Mouse (Mus musculus) hindbrain, postnatal 0 days (tissue): ENCODE measurements around the gene Pan3. TPM values are rescaled to one million over a fixed set of nuclear protein-coding genes. Genes with fewer than 3 reads are reported as not detected.

Experiments used
- ATAC-seq: fragments of 200-750 bp; cut with Nextera tagmentation; 2 replicates; pipeline ENCODE4 v1.8.0; 2017; ENCODE audit warnings: mild to moderate bottlenecking, moderate TSS enrichment, moderate library complexity
- DNase-seq: peaks from one replicate; pipeline ENCODE4 v3.0.0-alpha.2; 2015; ENCODE audit warnings: low spot score
- H3K27ac ChIP-seq: fragments of 300-500 bp; sonication (generic); 2 replicates; pipeline ENCODE4 v1.5.1; 2014; ENCODE audit warnings: mild to moderate bottlenecking
- H3K27me3 ChIP-seq: fragments of 300-500 bp; sonication (generic); 2 replicates; pipeline ENCODE4 v1.6.1; 2014; ENCODE audit warnings: low read length, mixed read lengths; ENCODE audit not compliant: insufficient read depth
- H3K36me3 ChIP-seq: fragments of 300-500 bp; sonication (generic); 2 replicates; pipeline ENCODE4 v1.6.1; 2014; ENCODE audit warnings: low read length, mixed read lengths; ENCODE audit not compliant: insufficient read depth
- H3K4me1 ChIP-seq: fragments of 300-500 bp; sonication (generic); 2 replicates; pipeline ENCODE4 v1.6.1; 2014; ENCODE audit warnings: antibody characterized with exemption, low read length, mixed read lengths; ENCODE audit not compliant: insufficient read depth
- H3K4me2 ChIP-seq: fragments of 300-500 bp; sonication (generic); 2 replicates; pipeline ENCODE4 v1.6.1; 2014; ENCODE audit warnings: low read depth, mild to moderate bottlenecking, low read length, moderate library complexity, mixed read lengths
- H3K4me3 ChIP-seq: fragments of 300-500 bp; sonication (generic); 2 replicates; pipeline ENCODE4 v1.5.1; 2014; ENCODE audit warnings: low read length
- H3K9ac ChIP-seq: fragments of 300-500 bp; sonication (generic); replicated peaks from 2 replicates; pipeline ENCODE4 v1.6.1; 2014; ENCODE audit warnings: mild to moderate bottlenecking, low read length, moderate library complexity, mixed read lengths
- H3K9me3 ChIP-seq: fragments of 300-500 bp; sonication (generic); 2 replicates; pipeline ENCODE4 v1.6.1; 2016; ENCODE audit warnings: low read length, mixed read lengths
- CTCF ChIP-seq: IDR thresholded peaks from 2 replicates; pipeline ENCODE4 v1.5.1; 2016; ENCODE audit warnings: antibody characterized with exemption, control low read depth, low read depth
- WGBS: fragments of 180-500 bp; shearing (Covaris S2); extraction: QIAGEN DNeasy Blood & Tissue Kit; methylation state at CpG from one replicate; pipeline ENCODE4 v1.1.7; 2014; 5-methylcytosine and 5-hydroxymethylcytosine counted together
- polyA plus RNA-seq: library from polyadenylated mRNA; unstranded; fragments of >200 nt; fragmentation: Nextera tagmentation; extraction: Ambion mirVana; gene quantifications from 2 replicates; pipeline ENCODE4 v1.2.1, GENCODE M21; 2015
- total RNA-seq: library from RNA; depleted of rRNA; stranded (reverse); fragments of >200 nt; gene quantifications from 2 replicates; pipeline ENCODE4 v1.2.3, GENCODE M21; 2014

Gene Pan3
- total and polyA plus RNA-seq, 2 experiments from 2014 or later: 53.9 to 80.5 TPM

DNA sequence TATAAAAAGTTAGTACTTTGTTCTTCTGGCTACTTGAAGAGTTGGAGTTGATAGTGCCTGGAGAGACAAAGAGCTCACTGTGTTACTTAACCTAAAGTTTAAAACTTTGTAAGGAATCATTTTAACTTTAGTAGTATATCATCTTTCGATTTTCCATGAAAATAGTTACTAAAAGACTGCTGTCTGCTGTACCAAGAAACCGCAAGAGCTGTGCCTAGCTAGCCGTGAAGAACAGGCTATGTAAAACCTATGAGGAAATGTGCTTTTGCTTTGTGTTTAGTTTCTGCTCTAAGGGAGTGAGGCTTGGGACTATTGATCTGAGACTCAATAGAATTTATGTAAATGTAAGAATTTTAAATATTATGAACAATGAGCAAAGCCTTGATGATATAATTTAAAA, 43.9 kb downstream of the Pan3 start:
- TF ChIP-seq CTCF: no peak
- Histone ChIP-seq H3K4me1 (no peaks in the 10 kb centered on the region), H3K9me3 (no peaks in the 10 kb centered on the region), H3K27me3 (no peaks in the 10 kb centered on the region), H3K4me2 (no peak overlapping the region), H3K9ac (no peak overlapping the region), H3K36me3 (no peaks in the 10 kb centered on the region), H3K27ac (no peak overlapping the region), H3K4me3 (no peak overlapping the region)
- no peak for DNase-seq
- 92% methylated on average over 3 of the region's 3 CpGs for WGBS
- no peak for ATAC-seq

DNA sequence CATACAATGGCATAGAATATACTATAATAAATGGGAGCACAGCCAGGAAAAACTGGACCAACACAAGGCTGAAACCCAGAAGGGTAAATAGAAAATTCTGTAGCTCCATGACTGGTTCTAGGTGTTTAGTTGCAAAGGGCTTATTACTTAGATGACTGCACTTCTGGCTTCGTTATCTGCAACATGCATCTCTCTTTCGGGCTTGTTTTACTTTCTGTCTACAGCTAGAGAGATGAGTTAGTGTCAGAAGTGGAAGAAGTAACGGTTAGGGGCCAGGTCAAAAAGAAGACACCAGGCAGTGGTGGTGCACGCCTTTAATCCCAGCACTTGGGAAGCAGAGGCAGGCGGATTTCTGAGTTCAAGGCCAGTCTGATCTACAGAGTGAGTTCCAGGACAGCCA, 46.1 kb downstream of the Pan3 start:
- Histone ChIP-seq H3K9me3 (no peaks in the 10 kb centered on the region), H3K27me3 (no peaks in the 10 kb centered on the region), H3K9ac (no peak overlapping the region), H3K4me1 (no peaks in the 10 kb centered on the region), H3K27ac (no peak overlapping the region), H3K36me3 (no peaks in the 10 kb centered on the region), H3K4me3 (no peak overlapping the region), H3K4me2 (no peak overlapping the region)
- DNase-seq (no peak), ATAC-seq (no peak)
- TF ChIP-seq CTCF: no peak
- WGBS: 84% methylated on average over 5 of the region's 5 CpGs

DNA sequence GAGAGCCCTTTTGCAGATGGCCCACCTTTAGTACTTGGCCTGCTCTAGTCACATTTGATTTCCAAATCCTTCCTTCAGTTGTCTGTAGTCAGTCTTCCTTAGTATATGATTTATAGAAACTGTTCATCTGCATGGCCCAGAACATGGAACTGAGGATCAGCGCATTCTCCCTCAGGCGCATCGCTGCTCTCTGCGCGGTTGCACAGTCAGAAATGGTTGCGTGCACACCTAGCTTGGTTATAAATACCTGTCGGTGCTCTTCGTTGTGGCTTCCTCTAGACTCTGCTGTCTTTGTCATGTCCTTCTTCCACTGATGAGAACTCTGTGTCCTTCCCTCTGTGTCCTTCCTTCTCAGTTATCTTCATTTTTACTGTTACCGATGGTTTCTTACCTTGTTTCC, 47.1 kb downstream of the Pan3 start:
- DNase-seq (no peak), ATAC-seq (no peak)
- Histone ChIP-seq H3K27ac (no peak overlapping the region), H3K4me3 (no peak overlapping the region), H3K36me3 (no peaks in the 10 kb centered on the region), H3K27me3 (no peaks in the 10 kb centered on the region), H3K9me3 (no peaks in the 10 kb centered on the region), H3K4me1 (no peaks in the 10 kb centered on the region), H3K9ac (no peak overlapping the region), H3K4me2 (no peak overlapping the region)
- 96% methylated on average over 9 of the region's 9 CpGs for WGBS
- no peak for TF ChIP-seq CTCF

DNA sequence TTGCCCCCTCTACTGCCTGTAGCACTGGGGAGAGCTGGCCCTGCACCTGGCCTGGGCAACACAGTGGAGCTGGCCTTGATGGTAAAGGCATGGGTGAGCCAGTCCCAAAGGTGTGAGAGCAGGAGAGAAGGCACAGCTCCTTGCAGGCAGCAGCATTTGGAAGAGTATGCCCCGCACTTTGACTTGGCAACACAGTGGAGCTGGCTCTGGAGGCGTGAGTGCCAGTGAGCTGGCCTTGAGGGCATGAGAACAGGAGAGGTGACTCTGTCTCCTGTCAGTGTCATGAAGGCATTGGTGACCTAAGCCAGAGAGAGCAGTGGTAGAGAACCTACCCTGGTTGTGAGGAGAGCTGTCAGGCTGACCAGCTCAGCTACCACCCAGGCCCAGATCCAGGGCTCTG, 49.4 kb downstream of the Pan3 start:
- no peak overlapping the region for H3K9ac ChIP-seq
- no peak for ATAC-seq
- H3K9me3 ChIP-seq: no peaks in the 10 kb centered on the region

DNA sequence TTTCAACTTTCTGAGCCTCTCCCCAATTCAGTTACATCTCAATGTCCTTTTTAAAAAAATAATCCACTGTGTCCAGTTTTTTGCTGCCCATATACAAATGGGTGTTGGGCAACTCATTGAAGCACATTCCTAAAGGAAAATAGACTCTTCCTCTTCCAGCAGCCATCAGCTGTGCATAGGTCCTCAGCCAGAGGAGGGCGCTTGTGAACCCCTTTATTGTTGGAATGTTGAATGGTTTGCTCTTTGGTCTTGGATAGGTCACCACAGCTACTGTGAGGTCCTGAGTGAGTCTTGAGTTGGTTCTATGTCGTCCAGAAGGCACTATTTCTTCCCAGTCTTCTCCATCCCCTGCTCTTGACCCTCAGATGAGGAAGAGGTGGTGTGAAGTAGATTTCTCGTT, 54.2 kb downstream of the Pan3 start:
- no peaks in the 10 kb centered on the region for H3K36me3 ChIP-seq
- H3K9ac ChIP-seq: no peak overlapping the region
- no peak overlapping the region for H3K27ac ChIP-seq
- H3K4me2 ChIP-seq: no peak overlapping the region
- no peaks in the 10 kb centered on the region for H3K9me3 ChIP-seq
- ATAC-seq (no peak), DNase-seq (no peak)
- TF ChIP-seq CTCF: peak; percentile 47
- no peaks in the 10 kb centered on the region for H3K4me1 ChIP-seq
- WGBS: 71% methylated on average over 3 of the region's 3 CpGs
- H3K4me3 ChIP-seq: no peak overlapping the region
- H3K27me3 ChIP-seq: no peaks in the 10 kb centered on the region

More for the DNA sequence above, 49.4 kb downstream of the Pan3 start:
- Histone ChIP-seq H3K27ac (no peak overlapping the region), H3K4me3 (no peak overlapping the region), H3K4me1 (no peaks in the 10 kb centered on the region), H3K36me3 (no peaks in the 10 kb centered on the region), H3K4me2 (no peak overlapping the region), H3K27me3 (no peaks in the 10 kb centered on the region)
- no peak for DNase-seq
- 83% methylated on average over 2 of the region's 2 CpGs for WGBS
- TF ChIP-seq CTCF: no peak

DNA sequence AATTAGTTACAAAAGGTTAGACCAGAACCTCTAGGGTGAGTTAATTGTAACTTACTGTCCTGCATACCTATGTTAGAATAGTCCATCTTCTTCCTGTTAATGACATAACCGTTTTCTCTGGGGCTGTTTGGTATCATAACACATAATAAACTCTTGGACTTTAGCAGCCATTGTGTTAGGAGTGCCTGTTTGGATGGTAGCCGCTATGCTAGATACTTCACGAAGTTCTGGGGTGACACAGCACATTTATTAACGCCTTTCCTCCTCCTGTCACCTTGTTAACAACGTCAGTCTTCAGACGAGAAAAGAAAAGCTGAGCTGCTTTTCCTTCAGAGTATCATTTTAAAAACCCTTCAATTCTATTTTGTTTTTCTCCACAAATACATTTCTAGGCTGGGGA, 59.3 kb downstream of the Pan3 start:
- WGBS: 90% methylated on average over 6 of the region's 6 CpGs
- no peak overlapping the region for H3K4me2 ChIP-seq
- no peaks in the 10 kb centered on the region for H3K4me1 ChIP-seq
- no peaks in the 10 kb centered on the region for H3K9me3 ChIP-seq
- no peaks in the 10 kb centered on the region for H3K27me3 ChIP-seq
- H3K27ac ChIP-seq: no peak overlapping the region
- no peak for DNase-seq
- no peaks in the 10 kb centered on the region for H3K36me3 ChIP-seq
- no peak for ATAC-seq
- no peak overlapping the region for H3K9ac ChIP-seq
- no peak overlapping the region for H3K4me3 ChIP-seq
- TF ChIP-seq CTCF: no peak

DNA sequence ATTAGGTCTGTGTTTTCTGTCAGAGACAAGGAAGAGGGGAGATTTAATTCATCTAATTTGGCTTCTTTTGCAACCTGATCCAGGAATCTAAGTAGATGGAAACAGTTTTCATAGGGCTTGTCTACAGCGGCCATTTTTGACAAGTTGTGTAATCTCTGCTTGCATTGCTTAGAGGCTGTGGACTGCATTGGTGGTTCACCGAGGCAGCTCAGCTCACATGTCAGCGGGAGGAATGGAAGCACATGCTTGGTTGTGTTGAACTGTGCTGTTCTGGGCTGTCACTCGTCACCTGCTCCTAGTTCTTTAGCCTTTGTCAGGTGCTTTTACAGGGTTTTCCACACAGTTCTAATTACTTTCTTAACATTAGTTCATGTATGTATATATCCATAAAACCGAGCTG, 60.9 kb downstream of the Pan3 start:
- no peak for TF ChIP-seq CTCF
- Histone ChIP-seq H3K27me3 (no peaks in the 10 kb centered on the region), H3K27ac (no peak overlapping the region), H3K9ac (no peak overlapping the region), H3K9me3 (no peaks in the 10 kb centered on the region), H3K36me3 (no peaks in the 10 kb centered on the region), H3K4me3 (no peak overlapping the region), H3K4me2 (no peak overlapping the region), H3K4me1 (no peaks in the 10 kb centered on the region)
- 91% methylated on average over 5 of the region's 5 CpGs for WGBS
- DNase-seq (no peak), ATAC-seq (no peak)
